Mouse (Mus musculus) G1E (cell line): ENCODE results near the gene Pno1.

Source experiments
- CTCF ChIP-seq: IDR thresholded peaks from 2 replicates; pipeline ENCODE4 v1.5.1; 2012; ENCODE audit warnings: low read depth, low read length, inconsistent platforms, mixed read lengths
- GATA2 ChIP-seq: IDR thresholded peaks from 2 replicates; pipeline ENCODE4 v1.6.1; 2012; ENCODE audit warnings: low read depth, low read length, inconsistent platforms, borderline replicate concordance
- TAL1 ChIP-seq: conservative IDR thresholded peaks from 2 replicates; pipeline ENCODE4 v1.6.1; 2012; ENCODE audit warnings: low read depth, low read length, inconsistent platforms, mixed read lengths

DNA sequence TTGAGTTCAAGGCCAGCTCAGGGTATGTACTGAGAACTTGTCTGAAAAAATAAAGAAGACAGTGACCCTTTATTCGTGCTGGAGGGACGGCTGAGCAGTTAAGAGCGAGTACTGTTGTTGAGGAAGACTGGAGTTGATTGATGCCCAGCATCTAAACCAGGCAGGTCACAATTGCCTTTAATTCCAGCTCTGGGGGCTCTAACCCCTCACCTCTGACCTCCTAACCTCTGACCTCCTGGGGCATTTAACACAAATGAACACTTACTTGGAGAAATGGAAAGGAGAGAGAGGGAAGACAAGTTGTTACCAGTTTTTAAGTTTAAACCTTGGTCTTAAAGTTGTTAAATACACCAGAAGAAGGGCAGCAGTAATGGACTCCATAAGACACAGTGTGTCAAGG, 22.6 kb downstream of the Pno1 start:
- TF ChIP-seq CTCF (no peak), TAL1 (no peak), GATA2 (no peak)
